Mouse (Mus musculus): ENCODE measurements around the gene Kiss1r.

The Kiss1r gene

DNA sequence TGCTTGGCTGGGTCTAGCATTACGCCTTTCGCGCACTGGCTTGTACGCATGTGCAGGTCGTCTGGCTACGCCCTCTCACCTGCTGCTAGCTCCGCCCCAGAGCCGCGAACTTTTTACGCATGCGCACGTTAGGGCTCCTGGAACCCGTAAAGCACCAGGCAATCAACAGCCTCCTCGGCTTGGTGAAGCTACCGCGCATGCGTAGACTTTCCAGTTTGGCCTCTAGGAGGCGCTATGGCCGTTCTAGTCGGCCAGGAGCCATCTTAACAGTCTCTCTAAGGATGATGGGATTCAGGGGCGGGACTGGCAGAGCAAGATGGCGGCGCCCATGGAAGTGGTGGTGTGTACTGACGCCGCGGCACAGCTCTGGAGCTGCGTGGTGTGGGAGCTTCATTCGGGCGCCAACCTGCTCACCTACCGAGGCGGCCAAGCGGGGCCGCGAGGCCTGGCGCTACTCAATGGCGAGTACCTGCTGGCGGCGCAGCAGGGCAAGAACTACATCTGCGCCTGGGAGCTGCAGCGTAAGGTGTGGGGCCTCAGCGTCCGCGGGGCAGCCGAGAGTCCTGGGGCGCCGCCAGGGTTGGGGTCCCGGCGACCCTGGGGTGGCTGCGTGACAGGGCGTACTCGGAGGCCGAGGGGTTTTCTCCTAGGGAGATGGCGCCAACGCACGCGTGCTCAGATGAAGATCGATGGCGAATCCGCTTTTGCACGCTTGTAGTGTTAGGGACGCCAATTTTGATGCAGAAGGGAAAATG is 43.3 kb downstream of the Kiss1r start, which contains the start of gene Wdr18:
TSS of gene Wdr18 (plus strand) at position 306 of the 755 bp plus-strand sequence.
- in situ Hi-C loops (cut with MboI; ENCODE audit: unreplicated experiment in 2 of 2), result loop anchor here (5.0 to 25.0 kb wide), 5 partner anchors 38 to 302 kb away; partner anchors contain the start of genes R3hdm4 (in 2 of the 2), Cbarp (in 1 of the 2), Cfd (in 1 of the 2) and Dazap1 (in 1 of the 2)

DNA sequence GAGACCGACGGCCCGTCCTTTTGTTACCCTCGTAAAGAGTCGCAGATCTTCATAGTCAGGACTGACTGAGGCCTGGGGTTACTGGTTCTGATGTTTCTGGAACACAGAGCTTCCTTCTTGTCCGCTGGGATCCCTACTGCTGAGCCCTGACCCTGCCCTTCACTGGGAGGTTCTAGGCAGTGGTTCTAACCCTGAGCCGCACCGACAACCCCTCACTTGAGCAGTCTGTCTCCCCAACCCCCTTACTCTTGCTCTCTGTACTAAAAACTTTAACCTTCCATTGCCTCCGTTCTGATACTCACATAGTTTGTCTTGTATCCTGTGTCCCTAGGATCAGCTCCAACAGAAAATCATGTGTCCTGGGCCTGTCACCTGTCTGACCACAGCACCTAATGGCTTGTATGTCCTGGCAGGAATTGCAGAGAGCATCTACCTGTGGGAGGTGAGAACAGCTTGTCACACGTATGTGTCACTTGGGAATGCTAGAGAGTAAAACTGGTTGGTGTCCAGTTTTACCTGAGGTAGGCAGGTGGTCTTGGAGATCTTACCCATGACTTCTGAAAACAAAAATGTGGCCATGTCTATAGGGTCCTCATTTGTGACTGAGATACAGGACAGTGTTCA is 44.0 kb downstream of the Kiss1r start:
- in situ Hi-C loops (cut with MboI; ENCODE audit: unreplicated experiment in 2 of 2), result loop anchor here in 1 of 2 experiments (5.0 to 25.0 kb wide), 2 partner anchors 182 to 302 kb away; partner anchors contain the start of genes Cbarp, Dazap1 and Gamt

DNA sequence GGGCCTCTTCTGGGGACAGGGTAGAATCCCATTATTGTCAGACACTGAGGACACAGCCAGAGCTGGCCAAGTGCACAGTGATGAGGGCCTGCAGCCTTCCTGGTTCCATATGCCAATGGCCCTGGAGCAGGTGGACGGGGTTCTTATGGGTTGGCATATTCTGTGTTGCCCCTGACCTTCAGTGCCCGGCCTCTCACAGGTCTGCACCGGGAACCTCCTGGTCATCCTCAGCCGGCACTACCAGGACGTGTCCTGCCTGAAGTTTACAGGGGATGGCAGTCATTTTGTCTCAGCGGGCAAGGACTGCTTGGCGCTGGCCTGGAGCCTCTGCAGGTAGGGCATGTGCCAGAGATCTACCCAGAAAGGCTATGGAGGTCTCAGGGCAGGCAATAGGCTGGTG is 48.0 kb downstream of the Kiss1r start:
- in situ Hi-C loops (cut with MboI; ENCODE audit: unreplicated experiment in 2 of 2), result loop anchor here (5.0 to 25.0 kb wide), 3 partner anchors 82 to 298 kb away; partner anchors contain the start of genes Cbarp (in 1 of the 2), Dazap1 (in 1 of the 2) and Gamt (in 1 of the 2)

DNA sequence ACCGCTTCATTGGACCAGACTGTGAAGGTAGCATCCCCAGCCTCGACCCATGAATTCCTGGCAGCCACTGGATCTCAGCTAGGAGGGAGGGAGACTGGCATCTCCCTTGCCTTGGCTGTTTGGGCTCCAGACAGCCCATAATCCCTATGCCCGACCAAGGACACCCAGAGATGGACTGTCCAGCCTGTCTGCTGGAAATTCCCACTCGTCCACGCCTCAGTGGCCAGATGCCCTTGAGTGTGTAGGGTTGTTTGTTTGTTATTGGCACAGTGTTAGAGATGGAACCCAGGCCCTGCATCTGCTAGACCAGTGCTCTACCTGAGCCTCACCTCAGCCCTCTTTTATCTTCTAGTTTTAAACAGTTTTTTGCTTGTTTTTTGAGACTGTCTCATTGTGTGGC is 48.6 kb downstream of the Kiss1r start:
- in situ Hi-C loops (cut with MboI; ENCODE audit: unreplicated experiment in 2 of 2), result loop anchor here (5.0 to 25.0 kb wide), 2 partner anchors 83 to 297 kb away; partner anchors contain the start of genes Dazap1 (in 1 of the 2) and Gamt (in 1 of the 2)

DNA sequence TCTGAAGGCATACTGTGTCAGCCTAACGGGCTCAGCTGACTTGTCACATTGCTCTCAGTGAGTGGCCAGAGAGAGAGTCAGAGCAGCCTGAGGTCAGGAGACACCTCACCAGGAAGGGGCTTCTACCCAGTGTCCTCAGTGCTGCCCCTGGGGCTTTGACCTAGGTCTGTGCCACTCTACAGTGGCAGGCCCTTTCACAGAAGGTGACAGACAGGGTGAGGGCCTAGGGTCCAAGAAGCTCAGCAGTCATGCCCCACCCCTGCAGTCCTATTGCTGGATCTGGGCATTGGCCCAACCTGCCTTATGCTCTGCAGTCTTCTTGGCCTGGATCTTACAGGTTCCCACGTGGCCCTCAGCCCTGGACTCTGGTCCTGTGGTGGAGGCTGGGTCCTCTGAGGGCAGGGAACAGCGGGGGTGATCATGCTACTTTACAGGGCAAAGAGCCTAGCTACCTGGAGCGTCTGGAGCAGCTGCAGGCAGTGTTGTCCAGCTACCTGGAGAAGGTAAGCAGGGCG is 50.2 kb downstream of the Kiss1r start:
- in situ Hi-C loops (cut with MboI; ENCODE audit: unreplicated experiment in 2 of 2), result loop anchor here (5.0 to 25.0 kb wide), 2 partner anchors 85 to 295 kb away; partner anchors contain the start of genes Dazap1 (in 1 of the 2) and Gamt (in 1 of the 2)

DNA sequence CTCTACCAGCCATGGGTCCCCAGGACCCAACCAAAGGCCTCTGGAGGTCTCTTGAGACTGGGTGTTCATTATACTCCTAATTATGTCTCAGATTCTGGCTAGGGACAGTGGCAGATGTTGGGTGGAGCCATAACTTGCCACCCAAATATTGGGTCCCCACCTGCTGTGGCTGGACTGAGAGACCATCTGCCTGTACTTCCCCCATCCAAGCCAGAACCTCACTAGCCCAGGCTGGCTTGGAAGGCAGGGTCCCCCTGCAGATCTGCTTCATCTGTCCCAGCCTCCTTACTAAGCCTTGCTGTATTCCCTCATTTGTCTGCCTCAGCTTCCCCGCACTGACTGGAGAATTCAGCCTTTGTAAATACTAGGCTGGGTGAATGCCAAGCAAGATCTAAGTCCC is 51.4 kb downstream of the Kiss1r start:
- in situ Hi-C loops (cut with MboI; ENCODE audit: unreplicated experiment in 2 of 2), result loop anchor here (5.0 to 25.0 kb wide), 2 partner anchors 86 to 294 kb away; partner anchors contain the start of genes Dazap1 (in 1 of the 2) and Gamt (in 1 of the 2)

DNA sequence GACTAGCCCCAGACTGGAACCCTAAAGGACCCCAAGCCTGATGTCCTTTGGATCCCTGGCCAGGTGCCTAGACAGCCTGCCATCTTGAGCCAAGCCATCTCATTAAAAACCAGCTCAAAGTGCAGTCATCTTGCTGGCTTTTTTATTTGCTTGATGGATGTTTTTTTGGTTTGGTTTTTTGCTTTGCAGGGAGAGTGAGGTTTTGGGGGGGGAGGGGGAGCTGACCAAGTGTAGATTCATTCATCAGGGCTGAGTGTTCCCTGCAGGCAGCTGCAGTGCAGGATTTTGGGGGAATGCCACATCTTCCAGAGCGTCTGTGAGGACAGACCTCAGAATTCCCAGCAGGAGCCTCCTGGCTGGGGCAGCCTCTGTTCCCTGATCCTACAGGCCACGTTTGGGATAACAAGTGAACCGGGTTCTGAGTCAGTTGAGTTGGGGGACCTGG is 52.4 kb downstream of the Kiss1r start:
- in situ Hi-C loops (cut with MboI; ENCODE audit: unreplicated experiment in 2 of 2), result loop anchor here (5.0 to 25.0 kb wide), 2 partner anchors 87 to 293 kb away; partner anchors contain the start of genes Dazap1 (in 1 of the 2) and Gamt (in 1 of the 2)

DNA sequence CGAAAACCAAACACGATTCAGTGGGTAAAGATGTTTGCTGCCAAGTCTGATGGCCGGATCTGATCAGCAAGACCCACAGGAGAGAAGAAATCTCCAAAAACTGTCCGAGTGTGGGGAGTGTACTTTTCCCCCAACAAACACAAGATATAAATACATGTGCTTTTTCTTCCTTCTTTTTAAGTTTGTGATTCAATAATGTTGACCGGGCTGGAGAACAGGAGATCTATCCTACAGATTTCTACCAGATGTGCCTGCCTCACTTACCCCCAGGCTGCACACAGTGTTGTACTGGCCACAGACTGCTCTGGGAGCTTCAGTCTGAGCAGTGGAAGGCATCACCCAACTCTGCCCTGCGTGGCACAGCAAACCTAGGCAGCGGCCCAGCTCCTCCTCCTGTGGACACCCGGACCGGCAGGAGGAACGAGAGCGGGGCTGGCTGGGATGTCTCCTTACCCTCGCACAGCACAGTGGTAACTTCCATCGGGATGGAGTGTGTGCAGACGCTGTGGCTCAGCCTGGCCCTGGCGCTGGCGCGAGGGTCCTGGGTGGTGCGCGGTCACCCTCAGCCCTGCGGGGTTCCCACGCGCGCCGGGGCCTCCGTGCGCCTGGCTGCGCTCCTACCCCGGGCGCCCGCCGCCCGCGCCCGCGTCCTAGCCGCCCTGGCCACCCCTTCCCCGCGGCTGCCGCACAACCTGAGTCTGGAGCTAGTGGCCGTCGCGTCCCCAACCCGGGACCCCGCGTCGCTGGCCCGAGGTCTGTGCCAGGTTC is 53.8 kb downstream of the Kiss1r start, which contains the start of gene Grin3b:
TSS of gene Grin3b (plus strand) at position 301 of the 768 bp plus-strand sequence.
- in situ Hi-C loops (cut with MboI; ENCODE audit: unreplicated experiment in 2 of 2), result loop anchor here in 1 of 2 experiments (25.0 kb wide), 1 partner anchor 292 kb away; the partner anchor contains the start of genes Dazap1 and Gamt

DNA sequence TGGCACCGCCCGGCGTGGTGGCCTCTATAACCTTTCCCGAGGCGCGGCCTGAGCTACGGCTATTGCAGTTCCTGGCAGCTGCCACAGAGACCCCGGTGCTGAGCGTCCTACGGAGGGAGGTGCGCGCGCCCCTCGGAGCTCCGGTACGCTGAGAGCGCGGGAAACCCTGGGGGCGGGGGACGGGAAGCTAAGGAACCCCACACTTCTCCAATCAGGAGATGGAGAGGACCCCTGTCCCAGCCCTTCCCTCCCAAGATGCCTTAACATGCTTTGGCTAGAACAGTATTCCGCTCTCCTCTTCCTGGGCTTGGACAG is 54.4 kb downstream of the Kiss1r start:
- in situ Hi-C loops (cut with MboI; ENCODE audit: unreplicated experiment in 2 of 2), result loop anchor here in 1 of 2 experiments (25.0 kb wide), 1 partner anchor 291 kb away; the partner anchor contains the start of genes Dazap1 and Gamt
